Mouse (Mus musculus) Patski (cell line): ENCODE data around the gene Sft2d1. TPM values are rescaled to one million over a fixed set of nuclear protein-coding genes. Genes with fewer than 3 reads are reported as not detected.
A peak's percentile ranks its signal among the peaks of the same experiment; 100 is the strongest.

Source experiments
- ATAC-seq: fragments of 100-300 bp; one replicate; pipeline ENCODE4 v1.8.0; 2021
- CTCF ChIA-PET: fragments of 350-600 bp; sonication (Branson Sonifier 250); formaldehyde crosslinking; loops from one replicate; lab custom pipeline; 2022; ENCODE audit warnings: inconsistent platforms; lab: Charles Lee
- POLR2A ChIA-PET: fragments of 350-600 bp; sonication (Branson Sonifier 250); formaldehyde crosslinking; loops from one replicate; lab custom pipeline; 2022; ENCODE audit warnings: antibody characterized with exemption, inconsistent platforms; lab: Charles Lee
- DNase-seq: peaks from one replicate; pipeline ENCODE4 v3.0.0-alpha.2; 2011; ENCODE audit warnings: low read depth, low spot score
- H3K27me3 ChIP-seq: fragments of 371-371 bp; one replicate; pipeline ENCODE4 v1.5.1; 2021
- CTCF ChIP-seq: fragments of 100-300 bp; IDR thresholded peaks from one replicate; pipeline ENCODE4 v1.5.1; 2021
- in situ Hi-C: fragments of 300-500 bp; cut with MboI; formaldehyde crosslinking; loops from 3 replicates; pipeline ENCODE4 v1.11.1; 2018; ENCODE audit warnings: low pct_unique_long_range_greater_than_20kb, mixed read lengths
- polyA plus RNA-seq: library from polyadenylated mRNA; unstranded; gene quantifications from one replicate; pipeline ENCODE4 v1.2.3, GENCODE M21; 2021

The Sft2d1 gene
- polyA plus RNA-seq, 1 experiment from 2014 or later: 61.2 TPM

- ChIA-PET CTCF (interaction anchor here (0.9 to 1.1 kb wide), 2 partner anchors 10 to 33 kb away, joined by 3 read pairs; no protein-coding TSS in a partner anchor), POLR2A (interaction anchor here (0.7 to 1.0 kb wide), 2 partner anchors 10 to 14 kb away, joined by 3 read pairs; no protein-coding TSS in a partner anchor)
- TF ChIP-seq CTCF: no peak
- in situ Hi-C loops: no loop called here
- no peak for DNase-seq
- H3K27me3 ChIP-seq: peaks cover 6% of the 10 kb centered on the region
- peak; percentile 27 for ATAC-seq
These were observed 28.9 kb downstream of the Sft2d1 start for GRCm38 (mm10) chr17:8339666-8340374.

- H3K27me3 ChIP-seq: peaks cover 6% of the 10 kb centered on the region
- TF ChIP-seq CTCF: no peak
- CTCF ChIA-PET: no interaction called here
- POLR2A ChIA-PET: no interaction called here
- no peak for DNase-seq
- in situ Hi-C loops: no loop called here
- no peak for ATAC-seq
These were observed 29.8 kb downstream of the Sft2d1 start for GRCm38 (mm10) chr17:8340407-8341359.

GRCm38 (mm10) chr17:8341360-8341963, 30.6 kb downstream of the Sft2d1 start:
- CTCF ChIA-PET: no interaction called here
- TF ChIP-seq CTCF: no peak
- no peak for DNase-seq
- H3K27me3 ChIP-seq: peaks cover 6% of the 10 kb centered on the region
- in situ Hi-C loops: no loop called here
- ATAC-seq: no peak
- POLR2A ChIA-PET: no interaction called here

GRCm38 (mm10) chr17:8342706-8343105, 31.8 kb downstream of the Sft2d1 start:
- CTCF ChIA-PET: interaction anchor here (0.9 kb wide), 1 partner anchor 78 kb away, joined by 3 read pairs; no protein-coding TSS in a partner anchor
- no peak for DNase-seq
- POLR2A ChIA-PET: no interaction called here
- ATAC-seq: no peak
- in situ Hi-C loops: no loop called here
- H3K27me3 ChIP-seq: peaks cover 6% of the 10 kb centered on the region
- TF ChIP-seq CTCF: no peak

GRCm38 (mm10) chr17:8343416-8343815, 32.5 kb downstream of the Sft2d1 start:
- CTCF ChIA-PET: interaction anchor here (0.9 kb wide), 1 partner anchor 79 kb away, joined by 3 read pairs; no protein-coding TSS in a partner anchor

GRCm38 (mm10) chr17:8347765-8348285, 36.9 kb downstream of the Sft2d1 start:
- ATAC-seq: peak; percentile 12
- CTCF ChIA-PET: interaction anchor here (1.3 kb wide), 2 partner anchors 24 kb away, joined by 3 read pairs; no protein-coding TSS in a partner anchor
- no peak for TF ChIP-seq CTCF
- POLR2A ChIA-PET: no interaction called here
- DNase-seq: peak; percentile 27
- in situ Hi-C loops: no loop called here
- H3K27me3 ChIP-seq: no peaks in the 10 kb centered on the region

More at GRCm38 (mm10) chr17:8343416-8343815, 32.5 kb downstream of the Sft2d1 start:
- DNase-seq: no peak
- ATAC-seq: no peak
- H3K27me3 ChIP-seq: peaks cover 6% of the 10 kb centered on the region
- no peak for TF ChIP-seq CTCF
- POLR2A ChIA-PET: interaction anchor here (0.6 kb wide), 1 partner anchor 18 kb away, joined by 3 read pairs; no protein-coding TSS in a partner anchor
- in situ Hi-C loops: no loop called here

- in situ Hi-C loops: no loop called here
- no peaks in the 10 kb centered on the region for H3K27me3 ChIP-seq
- no peak for ATAC-seq
- POLR2A ChIA-PET: no interaction called here
- CTCF ChIA-PET: no interaction called here
- no peak for DNase-seq
- TF ChIP-seq CTCF: no peak
These were observed 38.0 kb downstream of the Sft2d1 start for GRCm38 (mm10) chr17:8348941-8349340.

GRCm38 (mm10) chr17:8351088-8351487, 40.2 kb downstream of the Sft2d1 start:
- DNase-seq (no peak), ATAC-seq (no peak)
- ChIA-PET POLR2A (no interaction called here), CTCF (no interaction called here)
- no peaks in the 10 kb centered on the region for H3K27me3 ChIP-seq
- in situ Hi-C loops: no loop called here
- no peak for TF ChIP-seq CTCF

GRCm38 (mm10) chr17:8355692-8356091, 44.8 kb downstream of the Sft2d1 start, which contains the start of gene T2:
T2 (plus strand) TSS chr17:8355992.
- ChIA-PET CTCF (interaction anchor here (1.6 kb wide), 1 partner anchor 17 kb away, joined by 4 read pairs; no protein-coding TSS in a partner anchor), POLR2A (no interaction called here)
- DNase-seq: no peak
- no peak for ATAC-seq
- in situ Hi-C loops: no loop called here
- TF ChIP-seq CTCF: no peak
- peaks cover 7% of the 10 kb centered on the region for H3K27me3 ChIP-seq

GRCm38 (mm10) chr17:8357498-8357897, 46.6 kb downstream of the Sft2d1 start:
- peaks cover 7% of the 10 kb centered on the region for H3K27me3 ChIP-seq
- ATAC-seq: no peak
- DNase-seq: no peak
- CTCF ChIA-PET: no interaction called here
- TF ChIP-seq CTCF: no peak
- in situ Hi-C loops: no loop called here
- POLR2A ChIA-PET: no interaction called here
